Mouse (Mus musculus): ENCODE data around the gene Evc2.

Evc2 gene

GRCm38 (mm10) chr5:37338288-37338687 lies at the start of gene Evc2:
Gene Evc2 (plus strand): TSS chr5:37338499.
- DNase-seq (ENCODE audit: low spot score), result no peak

GRCm38 (mm10) chr5:37289236-37289635 lies 49.1 kb upstream of the Evc2 start:
- DNase-seq (ENCODE audit: low spot score), result peak; percentile 7

- DNase-seq (ENCODE audit: low spot score), result peak; percentile 7
Measured at GRCm38 (mm10) chr5:37290983-37291382, 47.3 kb upstream of the Evc2 start.

- DNase-seq (ENCODE audit: low spot score), result no peak
Measured at GRCm38 (mm10) chr5:37296717-37297116, 41.6 kb upstream of the Evc2 start.

GRCm38 (mm10) chr5:37298370-37298769 lies 39.9 kb upstream of the Evc2 start:
- DNase-seq (ENCODE audit: low spot score), result peak; percentile 15

- DNase-seq (ENCODE audit: low spot score), result no peak
Measured at GRCm38 (mm10) chr5:37310026-37310425, 28.3 kb upstream of the Evc2 start.

GRCm38 (mm10) chr5:37312980-37313722 lies 25.1 kb upstream of the Evc2 start:
- no peak for DNase-seq (ENCODE audit: low spot score)

- DNase-seq (ENCODE audit: low spot score), result no peak
Measured at GRCm38 (mm10) chr5:37318715-37319114, 19.6 kb upstream of the Evc2 start.

- no peak for DNase-seq (ENCODE audit: low spot score)
Measured at GRCm38 (mm10) chr5:37320174-37320573, 18.1 kb upstream of the Evc2 start.

- DNase-seq (ENCODE audit: low spot score), result no peak
Measured at GRCm38 (mm10) chr5:37320761-37321160, 17.5 kb upstream of the Evc2 start.

GRCm38 (mm10) chr5:37326675-37327074 lies 11.6 kb upstream of the Evc2 start:
- no peak for DNase-seq (ENCODE audit: low spot score)

- DNase-seq (ENCODE audit: low spot score), result no peak
Measured at GRCm38 (mm10) chr5:37330449-37331132, 7.7 kb upstream of the Evc2 start.

GRCm38 (mm10) chr5:37331133-37331505 lies 7.2 kb upstream of the Evc2 start:
- DNase-seq (ENCODE audit: low spot score), result no peak

GRCm38 (mm10) chr5:37332066-37332465 lies 6.2 kb upstream of the Evc2 start:
- DNase-seq (ENCODE audit: low spot score), result no peak

GRCm38 (mm10) chr5:37335061-37335460 lies 3.2 kb upstream of the Evc2 start:
- DNase-seq (ENCODE audit: low spot score), result no peak

- no peak for DNase-seq (ENCODE audit: low spot score)
Measured at GRCm38 (mm10) chr5:37336485-37337105, 1.7 kb upstream of the Evc2 start, which contains the start of gene Evc. Gene Evc (minus strand): TSS chr5:37336894.

- no peak for DNase-seq (ENCODE audit: low spot score)
Measured at GRCm38 (mm10) chr5:37337696-37338095, 603 bp upstream of the Evc2 start.

- no peak for DNase-seq (ENCODE audit: low spot score)
Measured at GRCm38 (mm10) chr5:37343962-37344361, 5.7 kb downstream of the Evc2 start.

GRCm38 (mm10) chr5:37351791-37352190 lies 13.5 kb downstream of the Evc2 start:
- DNase-seq (ENCODE audit: low spot score), result no peak

- DNase-seq (ENCODE audit: low spot score), result peak; percentile 33
Measured at GRCm38 (mm10) chr5:37354385-37354784, 16.1 kb downstream of the Evc2 start.

- DNase-seq (ENCODE audit: low spot score), result no peak
Measured at GRCm38 (mm10) chr5:37356027-37356426, 17.7 kb downstream of the Evc2 start.

- DNase-seq (ENCODE audit: low spot score), result no peak
Measured at GRCm38 (mm10) chr5:37362618-37363017, 24.3 kb downstream of the Evc2 start.

- DNase-seq (ENCODE audit: low spot score), result no peak
Measured at GRCm38 (mm10) chr5:37363284-37363683, 25.0 kb downstream of the Evc2 start.

All from c-Kit-positive CD71-positive TER-119-positive erythroid progenitor cells, embryonic 14.5 days (primary cell).